Mouse (Mus musculus): ENCODE results near the gene 5730522E02Rik.

5730522E02Rik gene

GRCm38 (mm10) chr11:26130911-26131310, 79.7 kb downstream of the 5730522E02Rik start:
- in situ Hi-C loops (cut with MboI; ENCODE audit: unreplicated experiment in 2 of 2): no loop called here

GRCm38 (mm10) chr11:26129054-26129453, 81.5 kb downstream of the 5730522E02Rik start:
- in situ Hi-C loops (cut with MboI; ENCODE audit: unreplicated experiment in 2 of 2): no loop called here

- in situ Hi-C loops (cut with MboI; ENCODE audit: unreplicated experiment in 2 of 2): no loop called here
Measured at GRCm38 (mm10) chr11:26128385-26128784, 82.2 kb downstream of the 5730522E02Rik start.

- in situ Hi-C loops (cut with MboI; ENCODE audit: unreplicated experiment in 2 of 2): no loop called here
Measured at GRCm38 (mm10) chr11:26125923-26126322, 84.6 kb downstream of the 5730522E02Rik start.

GRCm38 (mm10) chr11:26120781-26121557, 89.6 kb downstream of the 5730522E02Rik start:
- in situ Hi-C loops (cut with MboI; ENCODE audit: unreplicated experiment in 2 of 2): no loop called here

- in situ Hi-C loops (cut with MboI; ENCODE audit: unreplicated experiment in 2 of 2): no loop called here
Measured at GRCm38 (mm10) chr11:26117651-26118050, 92.9 kb downstream of the 5730522E02Rik start.

GRCm38 (mm10) chr11:26112206-26112605, 98.4 kb downstream of the 5730522E02Rik start:
- in situ Hi-C loops (cut with MboI; ENCODE audit: unreplicated experiment in 2 of 2): no loop called here

GRCm38 (mm10) chr11:26108647-26109046, 101.9 kb downstream of the 5730522E02Rik start:
- in situ Hi-C loops (cut with MboI; ENCODE audit: unreplicated experiment in 2 of 2): no loop called here

- in situ Hi-C loops (cut with MboI; ENCODE audit: unreplicated experiment in 2 of 2): no loop called here
Measured at GRCm38 (mm10) chr11:26104680-26105079, 105.9 kb downstream of the 5730522E02Rik start.

GRCm38 (mm10) chr11:26103698-26104097, 106.9 kb downstream of the 5730522E02Rik start:
- in situ Hi-C loops (cut with MboI; ENCODE audit: unreplicated experiment in 2 of 2): no loop called here

GRCm38 (mm10) chr11:26102878-26103277, 107.7 kb downstream of the 5730522E02Rik start:
- in situ Hi-C loops (cut with MboI; ENCODE audit: unreplicated experiment in 2 of 2): no loop called here

- in situ Hi-C loops (cut with MboI; ENCODE audit: unreplicated experiment in 2 of 2): no loop called here
Measured at GRCm38 (mm10) chr11:26100077-26100476, 110.5 kb downstream of the 5730522E02Rik start.

GRCm38 (mm10) chr11:26098933-26099332, 111.6 kb downstream of the 5730522E02Rik start:
- in situ Hi-C loops (cut with MboI; ENCODE audit: unreplicated experiment in 2 of 2): no loop called here

GRCm38 (mm10) chr11:26096095-26096494, 114.5 kb downstream of the 5730522E02Rik start:
- in situ Hi-C loops (cut with MboI; ENCODE audit: unreplicated experiment in 2 of 2): no loop called here

GRCm38 (mm10) chr11:26088993-26089392, 121.6 kb downstream of the 5730522E02Rik start:
- in situ Hi-C loops (cut with MboI; ENCODE audit: unreplicated experiment in 2 of 2): no loop called here

GRCm38 (mm10) chr11:26086679-26087078, 123.9 kb downstream of the 5730522E02Rik start:
- in situ Hi-C loops (cut with MboI; ENCODE audit: unreplicated experiment in 2 of 2): no loop called here

- in situ Hi-C loops (cut with MboI; ENCODE audit: unreplicated experiment in 2 of 2): no loop called here
Measured at GRCm38 (mm10) chr11:26085380-26086035, 125.1 kb downstream of the 5730522E02Rik start.

GRCm38 (mm10) chr11:26076335-26076734, 134.2 kb downstream of the 5730522E02Rik start:
- in situ Hi-C loops (cut with MboI; ENCODE audit: unreplicated experiment in 2 of 2): no loop called here

- in situ Hi-C loops (cut with MboI; ENCODE audit: unreplicated experiment in 2 of 2): no loop called here
Measured at GRCm38 (mm10) chr11:26075536-26075935, 135.0 kb downstream of the 5730522E02Rik start.

- in situ Hi-C loops (cut with MboI; ENCODE audit: unreplicated experiment in 2 of 2): no loop called here
Measured at GRCm38 (mm10) chr11:26073638-26074294, 136.8 kb downstream of the 5730522E02Rik start.

- in situ Hi-C loops (cut with MboI; ENCODE audit: unreplicated experiment in 2 of 2): no loop called here
Measured at GRCm38 (mm10) chr11:26072101-26072500, 138.5 kb downstream of the 5730522E02Rik start.
